Mouse (Mus musculus) bone marrow macrophage, adult 2 months (primary cell): Measurements from ENCODE around the gene Lrp1.
"Not testable (repeated sequence)": the region's sequence is repeated elsewhere in the genome, so short reads cannot be mapped to it uniquely, and the experiment has no call there.

ENCODE experiments used
- CTCF ChIP-seq: IDR thresholded peaks from 2 replicates; pipeline ENCODE4 v1.5.1; 2012; ENCODE audit warnings: low read depth, mild to moderate bottlenecking, low read length, moderate library complexity
- POLR2A ChIP-seq: IDR thresholded peaks from 2 replicates; pipeline ENCODE4 v1.6.1; 2012; ENCODE audit warnings: mild to moderate bottlenecking, low read depth, low read length, borderline replicate concordance

DNA sequence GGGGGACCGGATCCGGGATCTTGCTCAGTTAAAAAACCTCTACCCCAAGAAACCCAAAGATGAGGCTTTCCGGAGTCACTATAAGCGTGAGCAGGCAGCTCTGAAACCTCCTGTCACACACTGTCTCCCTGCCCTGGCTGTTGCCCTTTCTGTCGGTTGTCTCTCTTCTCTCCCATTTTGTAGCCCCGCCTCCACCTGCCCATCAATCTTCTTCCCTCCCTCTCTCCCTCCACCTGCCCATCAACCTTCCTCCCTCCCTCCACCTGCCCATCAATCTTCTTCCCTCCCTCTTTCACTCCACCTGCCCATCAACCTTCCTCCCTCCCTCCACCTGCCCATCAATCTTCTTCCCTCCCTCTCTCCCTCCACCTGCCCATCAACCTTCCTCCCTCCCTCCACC lies 36.7 kb upstream of the Lrp1 start:
- TF ChIP-seq POLR2A, CTCF: not testable (repeated sequence)
